Mouse (Mus musculus) adrenal gland, postnatal 0 days (tissue): ENCODE data around the gene Dusp13. TPM values are rescaled to one million over a fixed set of nuclear protein-coding genes. Genes with fewer than 3 reads are reported as not detected.

Source experiments
- polyA plus RNA-seq: library from polyadenylated mRNA; unstranded; fragments of >200 nt; fragmentation: Nextera tagmentation; extraction: Ambion mirVana; gene quantifications from 2 replicates; pipeline ENCODE4 v1.2.1, GENCODE M21; 2015

Gene Dusp13
- 0.28 and 0.36 TPM in 2 replicates for polyA plus RNA-seq

DNA sequence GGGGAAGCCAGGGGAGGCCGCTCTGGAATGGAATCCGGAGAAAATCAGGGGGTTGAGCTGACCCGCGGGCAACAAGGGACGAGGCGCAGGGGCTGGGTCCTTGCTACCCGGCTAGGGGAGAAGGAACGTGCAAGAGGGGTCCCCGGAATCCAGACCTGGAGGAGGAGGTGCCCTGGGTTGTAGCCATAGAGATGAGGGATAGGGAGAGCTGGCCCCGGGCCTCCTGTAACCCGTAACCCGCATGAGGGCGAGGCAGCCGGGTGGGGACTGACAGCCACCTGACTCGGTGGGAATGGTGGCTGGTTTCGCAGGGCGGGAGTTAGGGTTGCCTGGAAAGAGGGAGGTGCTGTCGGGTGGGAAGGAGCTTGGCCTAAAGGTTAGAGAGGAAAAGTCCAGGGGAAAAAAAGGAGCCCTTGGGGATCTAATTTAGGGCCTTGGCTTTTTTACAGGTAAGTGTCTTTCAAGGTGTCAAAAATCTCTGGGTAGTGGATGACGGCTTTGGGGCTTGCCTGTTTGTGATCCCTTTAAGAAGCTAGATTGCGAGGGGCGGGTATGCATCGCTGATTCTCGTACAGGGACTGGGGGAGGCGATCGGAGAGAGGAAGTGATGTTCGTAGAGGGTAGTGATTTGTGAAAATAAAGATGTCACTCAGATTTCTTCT lies at the start of gene Dusp13:
Gene Dusp13 (minus strand): TSS at position 301 of the 662 bp plus-strand sequence.

DNA sequence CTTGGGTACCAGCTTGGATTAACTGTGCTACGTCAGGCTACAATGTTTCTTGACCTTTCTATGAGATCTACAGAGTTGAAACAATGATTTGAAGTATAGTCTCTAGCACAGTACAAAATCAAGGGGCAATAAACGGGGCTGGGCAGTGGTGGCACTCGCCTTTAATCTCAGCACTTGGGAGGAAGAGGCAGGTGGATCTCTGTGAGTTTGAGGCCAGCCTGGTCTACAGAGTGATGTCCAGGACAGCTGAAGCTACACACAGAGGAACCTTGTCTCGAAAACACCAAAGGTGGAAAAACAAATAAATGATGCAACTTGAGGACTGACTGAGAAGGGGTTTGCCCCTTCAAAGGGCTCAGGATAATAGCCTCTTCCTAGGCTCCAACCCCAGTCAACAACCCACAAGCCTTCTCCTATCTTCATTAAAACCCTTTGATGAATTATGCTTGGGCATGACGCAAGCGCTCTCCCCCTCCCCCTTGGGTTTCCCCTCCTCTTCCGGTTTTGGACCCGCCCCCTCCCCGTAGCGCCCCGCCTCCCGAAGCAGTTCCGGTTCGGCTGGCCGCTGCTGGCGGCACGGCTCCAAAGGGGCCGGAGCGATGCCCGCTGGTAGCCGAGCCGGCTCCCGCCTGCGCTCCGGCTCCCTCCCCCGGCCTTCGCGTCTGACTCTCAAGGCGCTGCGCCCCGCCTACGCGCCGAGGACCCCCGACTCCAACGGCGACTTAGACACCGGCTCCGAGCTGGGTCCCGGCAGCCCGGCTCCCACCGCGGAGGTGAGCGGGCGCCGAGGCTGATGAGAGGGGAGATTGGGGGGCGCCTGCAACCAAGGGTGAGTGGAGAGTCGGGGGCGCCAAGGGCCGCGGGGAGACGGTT lies 737 bp downstream of the Dusp13 start, which contains the start of gene Samd8:
Gene Samd8 (plus strand): TSS at position 524 of the 873 bp plus-strand sequence.

DNA sequence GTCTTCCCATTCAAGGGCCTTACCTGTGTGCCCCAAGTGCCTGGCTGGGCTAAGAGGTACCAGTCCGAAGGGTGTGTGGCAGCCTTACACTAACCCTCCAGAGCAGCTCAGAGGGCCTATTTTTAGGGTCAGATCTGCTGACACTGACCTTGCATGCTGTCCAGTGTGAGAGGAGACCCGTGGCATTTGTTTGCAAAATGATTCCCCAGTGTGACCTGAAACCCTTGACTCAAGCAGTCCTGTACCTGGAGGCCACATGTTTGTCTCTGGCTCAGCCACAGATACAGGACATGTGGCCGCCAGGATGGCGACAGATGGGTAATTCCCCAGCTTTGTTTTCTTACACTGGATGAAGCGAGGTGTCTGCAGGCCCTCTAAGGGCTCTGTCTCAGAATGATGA lies 36.5 kb downstream of the Dusp13 start, which contains the start of gene Dupd1:
Gene Dupd1 (minus strand): TSS at position 91 of the 400 bp plus-strand sequence.

Other genes with a start within 250 kb of the Dusp13 start
- 0.30 and 0.50 TPM in 2 replicates for gene Dupd1, start 36.6 kb downstream of the Dusp13 start, polyA plus RNA-seq
- gene Samd8, start 650 bp downstream of the Dusp13 start, polyA plus RNA-seq, result 7.6 and 12.3 TPM in 2 replicates
- 164 and 233 TPM in 2 replicates for gene Vdac2, start 74.1 kb upstream of the Dusp13 start, polyA plus RNA-seq
- 34.4 and 63.1 TPM in 2 replicates for gene Comtd1, start 97.8 kb upstream of the Dusp13 start, polyA plus RNA-seq
- gene Zfp503, start 238.4 kb upstream of the Dusp13 start, polyA plus RNA-seq, result 18.3 and 19.2 TPM in 2 replicates